Mouse (Mus musculus): ENCODE data around the gene Terb1.

DNA sequence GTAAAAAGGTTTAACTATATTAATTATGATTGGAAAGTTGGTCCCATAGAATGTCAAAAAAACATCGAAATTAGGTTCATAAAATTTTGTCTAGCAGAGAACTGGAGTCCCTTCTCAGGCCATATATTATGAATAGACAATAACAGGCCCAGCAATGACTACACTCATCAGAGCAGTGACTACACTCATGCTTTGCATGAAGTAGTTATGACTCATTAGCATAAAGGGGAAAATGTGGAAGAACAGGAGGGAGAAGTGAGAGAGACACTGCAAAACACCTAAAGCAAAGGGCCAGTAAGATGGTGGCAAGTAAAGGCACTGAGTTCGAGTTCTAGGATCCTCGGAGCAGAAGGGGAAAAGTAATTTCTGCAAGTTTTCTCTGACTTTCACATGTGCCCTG is 63.7 kb downstream of the Terb1 start:
- TF ChIP-seq FLI1 (IDR thresholded peaks at IDR 0.05; ENCODE audit: low read length): no peak
- no peak for TF ChIP-seq GATA1 (IDR thresholded peaks at IDR 0.05; ENCODE audit: borderline replicate concordance, low read length)

Data from megakaryocyte, embryonic 14.5 days (primary cell).